Mouse (Mus musculus) lung, embryonic 14.5 days (tissue): ENCODE results near the gene Spag8. TPM values are rescaled to one million over a fixed set of nuclear protein-coding genes. Genes with fewer than 3 reads are reported as not detected.

Experiments used
- ATAC-seq: fragments of 200-750 bp; cut with Nextera tagmentation; 2 replicates; pipeline ENCODE4 v1.8.0; 2017; ENCODE audit warnings: mild to moderate bottlenecking, moderate TSS enrichment, moderate library complexity; ENCODE audit not compliant: insufficient read depth
- DNase-seq: peaks from one replicate; pipeline ENCODE4 v3.0.0-alpha.2; 2015
- H3K27ac ChIP-seq: fragments of 300-500 bp; sonication (generic); 2 replicates; pipeline ENCODE4 v1.5.1; 2014; ENCODE audit warnings: low read depth, mild to moderate bottlenecking, moderate library complexity
- H3K27me3 ChIP-seq: fragments of 300-500 bp; sonication (generic); 2 replicates; pipeline ENCODE4 v1.6.1; 2014; ENCODE audit warnings: low read length, control low read depth; ENCODE audit not compliant: insufficient read depth
- H3K36me3 ChIP-seq: fragments of 300-500 bp; sonication (generic); 2 replicates; pipeline ENCODE4 v1.6.1; 2014; ENCODE audit warnings: control low read depth; ENCODE audit not compliant: insufficient read depth
- H3K4me1 ChIP-seq: fragments of 300-500 bp; sonication (generic); 2 replicates; pipeline ENCODE4 v1.6.1; 2014; ENCODE audit warnings: antibody characterized with exemption, control low read depth; ENCODE audit not compliant: insufficient read depth
- H3K4me2 ChIP-seq: fragments of 300-500 bp; sonication (generic); 2 replicates; pipeline ENCODE4 v1.6.1; 2014; ENCODE audit warnings: mild to moderate bottlenecking
- H3K4me3 ChIP-seq: fragments of 300-500 bp; sonication (generic); 2 replicates; pipeline ENCODE4 v1.5.1; 2014; ENCODE audit warnings: low read depth, low read length
- H3K9ac ChIP-seq: fragments of 300-500 bp; sonication (generic); 2 replicates; pipeline ENCODE4 v1.6.1; 2014
- H3K9me3 ChIP-seq: fragments of 300-500 bp; sonication (generic); 2 replicates; pipeline ENCODE4 v1.6.1; 2016; ENCODE audit warnings: low read depth, low read length, control low read depth
- CTCF ChIP-seq: IDR thresholded peaks from 2 replicates; pipeline ENCODE4 v1.5.1; 2016; ENCODE audit warnings: antibody characterized with exemption, low read depth
- WGBS: fragments of 180-500 bp; shearing (Covaris S2); extraction: QIAGEN DNeasy Blood & Tissue Kit; methylation state at CpG from one replicate; pipeline ENCODE4 v1.1.7; 2014; 5-methylcytosine and 5-hydroxymethylcytosine counted together
- polyA plus RNA-seq: library from polyadenylated mRNA; unstranded; fragments of >200 nt; fragmentation: Nextera tagmentation; extraction: Ambion mirVana; gene quantifications from 2 replicates; pipeline ENCODE4 v1.2.1, GENCODE M21; 2014

The Spag8 gene
- polyA plus RNA-seq, 1 experiment from 2014 or later, result 0.68 TPM

GRCm38 (mm10) chr4:43652726-43653125, 668 bp downstream of the Spag8 start:
- Histone ChIP-seq H3K27me3 (no peaks in the 10 kb centered on the region), H3K4me2 (peak overlapping the region; percentile 55)
- WGBS, result 90% methylated on average over 4 of the region's 4 CpGs

GRCm38 (mm10) chr4:43649783-43650182, 3.6 kb downstream of the Spag8 start:
- H3K36me3 ChIP-seq, result peaks cover 8% of the 10 kb centered on the region; the same call in 1 of the 2 replicates
- no peak overlapping the region for H3K9ac ChIP-seq
- TF ChIP-seq CTCF, result peak; percentile 35
- WGBS, result 92% methylated on average over 3 of the region's 3 CpGs
- H3K27me3 ChIP-seq, result no peaks in the 10 kb centered on the region
- H3K4me2 ChIP-seq, result no peak overlapping the region
- peaks cover 5% of the 10 kb centered on the region; the same call in 1 of the 2 replicates for H3K9me3 ChIP-seq
- ATAC-seq (no peak), DNase-seq (no peak)
- no peak overlapping the region for H3K27ac ChIP-seq
- no peak overlapping the region for H3K4me3 ChIP-seq
- no peaks in the 10 kb centered on the region for H3K4me1 ChIP-seq

More at GRCm38 (mm10) chr4:43652726-43653125, 668 bp downstream of the Spag8 start:
- ATAC-seq (no peak), DNase-seq (no peak)
- TF ChIP-seq CTCF, result no peak
- Histone ChIP-seq H3K9ac (no peak overlapping the region), H3K36me3 (0 out of 2 replicates have a peak, but pooled peaks cover 8% of the 10 kb centered on the region), H3K9me3 (peaks cover 5% of the 10 kb centered on the region; the same call in 1 of the 2 replicates), H3K4me3 (peak overlapping the region; percentile 29; the same call in 1 of the 2 replicates), H3K4me1 (no peaks in the 10 kb centered on the region), H3K27ac (no peak overlapping the region)

- Histone ChIP-seq H3K27me3 (no peaks in the 10 kb centered on the region), H3K4me3 (no peak overlapping the region), H3K9ac (no peak overlapping the region), H3K4me2 (no peak overlapping the region), H3K4me1 (no peaks in the 10 kb centered on the region), H3K27ac (no peak overlapping the region), H3K9me3 (no peaks in the 10 kb centered on the region), H3K36me3 (no peaks in the 10 kb centered on the region)
- 76% methylated on average over 6 of the region's 6 CpGs for WGBS
- DNase-seq (no peak), ATAC-seq (no peak)
- TF ChIP-seq CTCF, result no peak
Observed at GRCm38 (mm10) chr4:43640491-43640890, 12.9 kb downstream of the Spag8 start.

GRCm38 (mm10) chr4:43640076-43640475, 13.3 kb downstream of the Spag8 start:
- DNase-seq (no peak), ATAC-seq (no peak)
- H3K4me1 ChIP-seq, result no peaks in the 10 kb centered on the region
- no peaks in the 10 kb centered on the region for H3K27me3 ChIP-seq
- no peaks in the 10 kb centered on the region for H3K9me3 ChIP-seq
- no peak overlapping the region for H3K4me3 ChIP-seq
- no peak overlapping the region for H3K9ac ChIP-seq
- no peaks in the 10 kb centered on the region for H3K36me3 ChIP-seq
- 66% methylated on average over 9 of the region's 9 CpGs for WGBS
- TF ChIP-seq CTCF, result no peak
- no peak overlapping the region for H3K4me2 ChIP-seq
- no peak overlapping the region for H3K27ac ChIP-seq

- H3K9ac ChIP-seq, result no peak overlapping the region
- ATAC-seq, result no peak
- WGBS, result 67% methylated on average over 6 of the region's 6 CpGs
- 0 out of 2 replicates have a peak, but pooled peaks cover 7% of the 10 kb centered on the region for H3K4me1 ChIP-seq
- H3K27ac ChIP-seq, result no peak overlapping the region
- no peaks in the 10 kb centered on the region for H3K36me3 ChIP-seq
- DNase-seq, result no peak
- peaks cover 7% of the 10 kb centered on the region for H3K27me3 ChIP-seq
- H3K9me3 ChIP-seq, result no peaks in the 10 kb centered on the region
- H3K4me3 ChIP-seq, result no peak overlapping the region
- no peak for TF ChIP-seq CTCF
- H3K4me2 ChIP-seq, result no peak overlapping the region
Observed at GRCm38 (mm10) chr4:43636751-43637150, 16.6 kb downstream of the Spag8 start.

GRCm38 (mm10) chr4:43634621-43635374, 18.6 kb downstream of the Spag8 start:
- 80% methylated on average over 7 of the region's 7 CpGs for WGBS
- 0 out of 2 replicates have a peak, but pooled peaks cover 7% of the 10 kb centered on the region for H3K4me1 ChIP-seq
- TF ChIP-seq CTCF, result no peak

GRCm38 (mm10) chr4:43633736-43634135, 19.7 kb downstream of the Spag8 start:
- ATAC-seq, result no peak
- H3K27me3 ChIP-seq, result peaks cover 11% of the 10 kb centered on the region
- H3K9ac ChIP-seq, result no peak overlapping the region
- H3K4me2 ChIP-seq, result no peak overlapping the region
- no peak for DNase-seq
- H3K4me3 ChIP-seq, result no peak overlapping the region
- TF ChIP-seq CTCF, result no peak
- H3K9me3 ChIP-seq, result no peaks in the 10 kb centered on the region
- 0 out of 2 replicates have a peak, but pooled peaks cover 7% of the 10 kb centered on the region for H3K4me1 ChIP-seq
- no peaks in the 10 kb centered on the region for H3K36me3 ChIP-seq
- no peak overlapping the region for H3K27ac ChIP-seq
- 96% methylated on average over 2 of the region's 2 CpGs for WGBS

More at GRCm38 (mm10) chr4:43634621-43635374, 18.6 kb downstream of the Spag8 start:
- Histone ChIP-seq H3K27ac (no peak overlapping the region), H3K4me2 (no peak overlapping the region), H3K9me3 (no peaks in the 10 kb centered on the region), H3K4me3 (no peak overlapping the region), H3K27me3 (peaks cover 11% of the 10 kb centered on the region), H3K9ac (no peak overlapping the region; the same call in 1 of the 2 replicates), H3K36me3 (no peaks in the 10 kb centered on the region)
- no peak for ATAC-seq
- no peak for DNase-seq
